Mouse (Mus musculus): ENCODE measurements around the gene Cntfr. TPM values are rescaled to one million over a fixed set of nuclear protein-coding genes. Genes with fewer than 3 reads are reported as not detected.
"Not testable (repeated sequence)": the region's sequence is repeated elsewhere in the genome, so short reads cannot be mapped to it uniquely, and the experiment has no call there.

Gene Cntfr
- polyA plus RNA-seq, 1 experiment from 2014 or later, result 10.1 TPM

DNA sequence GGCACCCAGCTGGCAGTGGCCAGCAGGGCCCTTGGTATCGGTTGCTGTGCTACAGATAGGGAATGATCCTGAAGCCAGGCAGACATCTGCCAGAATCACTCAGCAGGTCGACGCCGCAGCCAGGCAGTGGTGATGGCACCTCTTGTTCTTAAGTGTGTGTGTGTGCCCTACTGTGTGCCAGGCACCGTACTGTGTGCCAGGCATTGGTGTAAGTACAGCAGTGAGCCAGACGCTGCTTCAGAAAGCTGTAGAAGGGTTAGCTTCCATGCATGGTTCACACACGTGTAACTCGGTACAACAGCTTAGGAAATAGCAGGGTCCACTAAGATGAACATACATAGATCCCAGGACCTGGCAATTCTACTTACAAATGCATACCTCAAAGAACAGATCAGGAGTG lies 3.3 kb upstream of the Cntfr start:
- WGBS, result 100% methylated on average over 1 of the region's 8 CpGs
- not testable (repeated sequence) for ATAC-seq (ENCODE audit: insufficient read depth, low FRiP score); H3K27ac ChIP-seq (ENCODE audit: low read length); H3K36me3 ChIP-seq (ENCODE audit: control insufficient read depth, insufficient read depth, low read length); H3K9ac ChIP-seq (ENCODE audit: low read length); H3K4me2 ChIP-seq (ENCODE audit: low read depth, low read length); H3K4me3 ChIP-seq (replicated peaks; ENCODE audit: low read length); H3K9me3 ChIP-seq (replicated peaks; ENCODE audit: control insufficient read depth, low read length); H3K4me1 ChIP-seq (ENCODE audit: control insufficient read depth, insufficient read depth, low read length); H3K27me3 ChIP-seq (ENCODE audit: control insufficient read depth, insufficient read depth, low read length)

DNA sequence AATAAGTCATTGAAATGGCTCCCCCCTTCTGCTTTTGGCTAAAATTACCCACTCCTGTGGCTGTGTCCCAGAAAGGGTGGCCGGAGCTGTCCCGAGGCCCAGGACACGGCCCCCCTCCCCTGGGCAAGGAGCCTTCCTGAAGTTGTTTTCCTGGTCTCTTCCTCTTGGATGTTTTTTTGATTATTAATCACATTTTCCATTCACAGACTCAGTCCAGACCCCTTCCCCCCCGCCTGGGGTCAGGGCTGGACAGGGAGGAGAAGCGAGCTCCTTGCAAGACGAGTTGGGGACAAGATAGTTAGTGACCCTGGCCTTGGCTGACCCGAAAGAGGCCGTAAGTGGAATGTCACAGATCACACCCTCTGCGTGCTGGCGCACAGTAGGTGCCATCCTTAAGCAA lies 2.9 kb upstream of the Cntfr start, which contains the start of gene Il11ra1:
Gene Il11ra1 (plus strand): TSS at position 207 of the 400 bp plus-strand sequence.
- not testable (repeated sequence) for H3K9me3 ChIP-seq (replicated peaks; ENCODE audit: control insufficient read depth, low read length); H3K36me3 ChIP-seq (ENCODE audit: control insufficient read depth, insufficient read depth, low read length); H3K4me3 ChIP-seq (replicated peaks; ENCODE audit: low read length); H3K4me2 ChIP-seq (ENCODE audit: low read depth, low read length); H3K27ac ChIP-seq (ENCODE audit: low read length); ATAC-seq (ENCODE audit: insufficient read depth, low FRiP score); H3K27me3 ChIP-seq (ENCODE audit: control insufficient read depth, insufficient read depth, low read length); H3K9ac ChIP-seq (ENCODE audit: low read length); H3K4me1 ChIP-seq (ENCODE audit: control insufficient read depth, insufficient read depth, low read length)
- 72% methylated on average over 9 of the region's 10 CpGs for WGBS

DNA sequence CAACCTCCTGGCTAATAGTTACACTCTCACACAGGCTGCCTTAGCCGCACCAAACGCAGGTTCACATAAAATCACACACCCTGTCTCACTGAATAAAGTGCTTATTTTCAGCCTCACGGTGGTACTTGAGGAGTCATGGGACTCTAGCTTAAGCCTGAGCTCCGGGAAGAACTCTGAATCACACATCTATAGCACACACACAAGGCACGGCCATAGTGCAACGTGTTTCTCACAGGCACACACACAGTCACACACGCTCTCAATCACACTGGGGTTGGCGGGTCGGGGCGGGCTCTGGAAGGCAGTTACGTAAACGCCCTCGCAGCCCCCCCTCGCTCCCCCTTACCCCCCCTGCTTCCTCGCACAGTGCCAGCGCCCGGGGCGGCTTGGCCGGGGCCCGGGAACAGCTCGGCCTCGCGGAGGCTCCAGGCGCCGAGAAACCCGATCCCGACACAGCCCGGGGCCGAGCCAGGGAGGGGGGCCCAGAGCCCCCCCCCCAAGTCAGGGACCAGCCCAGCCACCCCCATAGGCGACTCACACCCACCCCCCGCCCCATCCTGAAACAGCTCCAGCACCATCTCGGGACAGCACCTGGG lies 1.6 kb upstream of the Cntfr start:
- not testable (repeated sequence) for H3K4me1 ChIP-seq (ENCODE audit: control insufficient read depth, insufficient read depth, low read length); H3K36me3 ChIP-seq (ENCODE audit: control insufficient read depth, insufficient read depth, low read length); ATAC-seq (ENCODE audit: insufficient read depth, low FRiP score); H3K9me3 ChIP-seq (replicated peaks; ENCODE audit: control insufficient read depth, low read length); H3K27me3 ChIP-seq (ENCODE audit: control insufficient read depth, insufficient read depth, low read length); H3K4me3 ChIP-seq (replicated peaks; ENCODE audit: low read length); H3K27ac ChIP-seq (ENCODE audit: low read length); H3K9ac ChIP-seq (ENCODE audit: low read length); H3K4me2 ChIP-seq (ENCODE audit: low read depth, low read length)
- WGBS, result 6% methylated on average over 22 of the region's 32 CpGs

DNA sequence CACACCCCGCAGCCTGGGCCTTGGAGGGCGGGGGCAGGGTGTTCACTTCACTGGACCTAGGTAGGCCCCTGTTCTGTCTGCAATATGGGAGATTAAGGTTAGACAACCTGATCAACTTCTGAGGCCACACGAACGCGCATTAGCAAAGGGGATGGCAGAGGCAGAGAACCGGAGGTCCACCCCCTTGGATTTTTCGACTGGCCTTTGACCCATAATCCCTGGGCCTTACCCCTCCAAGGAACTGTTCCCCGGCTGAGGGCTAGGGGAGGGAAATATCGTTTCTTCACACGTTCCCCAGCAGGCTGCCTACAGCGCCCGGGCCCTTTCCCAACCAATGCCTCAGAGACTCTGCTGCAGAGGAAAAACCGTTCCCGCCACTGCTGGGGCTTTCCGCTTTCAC lies 437 bp downstream of the Cntfr start:
- H3K9me3 ChIP-seq (replicated peaks; ENCODE audit: control insufficient read depth, low read length); ATAC-seq (ENCODE audit: insufficient read depth, low FRiP score); H3K4me1 ChIP-seq (ENCODE audit: control insufficient read depth, insufficient read depth, low read length); H3K4me3 ChIP-seq (replicated peaks; ENCODE audit: low read length); H3K4me2 ChIP-seq (ENCODE audit: low read depth, low read length); H3K36me3 ChIP-seq (ENCODE audit: control insufficient read depth, insufficient read depth, low read length); H3K27me3 ChIP-seq (ENCODE audit: control insufficient read depth, insufficient read depth, low read length); H3K9ac ChIP-seq (ENCODE audit: low read length); H3K27ac ChIP-seq (ENCODE audit: low read length): not testable (repeated sequence)
- WGBS, result 21% methylated on average over 14 of the region's 15 CpGs

DNA sequence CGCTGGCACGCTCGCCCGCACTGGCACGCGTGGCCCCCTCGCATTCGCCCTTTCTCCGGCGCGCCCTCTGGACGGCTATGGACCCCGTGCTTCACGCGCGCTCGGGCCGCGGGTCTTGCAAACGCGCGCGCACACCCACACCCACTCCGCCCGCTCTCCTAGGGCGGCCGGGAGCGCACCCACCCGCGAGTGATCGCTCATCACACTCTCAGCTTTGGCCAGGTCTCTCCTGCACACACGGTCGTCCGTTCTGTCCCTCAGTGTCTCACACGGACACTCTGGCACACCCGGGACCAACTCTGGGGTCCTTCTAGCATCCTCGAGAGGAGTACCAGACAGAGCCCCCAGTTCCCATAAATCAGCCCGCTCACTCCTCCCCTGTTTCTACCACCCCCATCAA lies 1.1 kb downstream of the Cntfr start:
- WGBS, result 6% methylated on average over 17 of the region's 38 CpGs

DNA sequence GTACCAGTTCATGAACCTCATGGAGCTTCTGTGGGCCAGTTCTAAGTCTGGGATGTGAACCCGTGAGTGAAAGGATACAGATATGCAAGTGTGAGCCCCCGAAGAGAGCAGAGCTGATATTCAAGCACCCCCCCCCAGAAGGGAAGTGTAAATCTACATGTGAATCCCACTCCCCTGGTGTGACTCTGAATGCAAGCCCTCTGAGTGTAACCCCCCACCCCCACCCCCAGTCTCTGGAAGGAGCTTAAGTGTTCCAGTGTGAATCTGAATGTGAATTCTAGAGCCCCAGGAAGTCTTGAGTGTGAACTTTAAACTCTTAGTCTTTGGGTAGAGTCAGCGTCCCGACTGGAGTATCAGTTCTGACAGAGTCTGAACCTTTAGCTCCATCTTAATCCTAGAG lies 3.4 kb downstream of the Cntfr start:
- not testable (repeated sequence) for H3K36me3 ChIP-seq (ENCODE audit: control insufficient read depth, insufficient read depth, low read length); ATAC-seq (ENCODE audit: insufficient read depth, low FRiP score); H3K4me2 ChIP-seq (ENCODE audit: low read depth, low read length); H3K9ac ChIP-seq (ENCODE audit: low read length); H3K27me3 ChIP-seq (ENCODE audit: control insufficient read depth, insufficient read depth, low read length); H3K4me1 ChIP-seq (ENCODE audit: control insufficient read depth, insufficient read depth, low read length); H3K9me3 ChIP-seq (replicated peaks; ENCODE audit: control insufficient read depth, low read length); H3K4me3 ChIP-seq (replicated peaks; ENCODE audit: low read length); H3K27ac ChIP-seq (ENCODE audit: low read length)
- WGBS, result 16% methylated on average over 4 of the region's 4 CpGs

More for the DNA sequence above, 1.1 kb downstream of the Cntfr start:
- ATAC-seq (ENCODE audit: insufficient read depth, low FRiP score); H3K4me1 ChIP-seq (ENCODE audit: control insufficient read depth, insufficient read depth, low read length); H3K36me3 ChIP-seq (ENCODE audit: control insufficient read depth, insufficient read depth, low read length); H3K9ac ChIP-seq (ENCODE audit: low read length); H3K27me3 ChIP-seq (ENCODE audit: control insufficient read depth, insufficient read depth, low read length); H3K9me3 ChIP-seq (replicated peaks; ENCODE audit: control insufficient read depth, low read length); H3K27ac ChIP-seq (ENCODE audit: low read length): not testable (repeated sequence)
- Histone ChIP-seq H3K4me2 (ENCODE audit: low read depth, low read length) (peak overlapping the region; percentile 31; the same call in 1 of the 2 replicates), H3K4me3 (replicated peaks; ENCODE audit: low read length) (peak overlapping the region; percentile 14; the same call in 1 of the 2 replicates)

DNA sequence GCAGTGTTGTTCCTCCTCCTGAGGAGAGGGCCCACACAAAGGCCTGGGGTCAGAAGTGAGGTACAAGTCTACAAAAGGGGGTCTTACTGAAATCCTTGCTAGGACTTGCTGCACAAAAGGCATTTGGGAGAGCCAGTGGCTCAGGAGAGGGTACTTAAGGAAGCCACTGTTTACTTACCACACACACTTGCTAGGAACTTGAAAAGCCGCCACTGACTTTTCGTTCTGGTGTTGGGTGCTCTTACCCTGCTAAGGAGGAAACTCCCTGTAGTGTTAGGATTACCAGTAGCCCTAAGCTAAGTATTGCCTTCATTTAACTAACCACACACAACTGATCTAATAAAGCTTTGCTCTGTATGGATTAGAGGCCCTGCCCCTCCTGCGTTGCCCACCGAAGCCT lies 6.9 kb downstream of the Cntfr start:
- H3K4me3 ChIP-seq (replicated peaks; ENCODE audit: low read length); H3K27me3 ChIP-seq (ENCODE audit: control insufficient read depth, insufficient read depth, low read length); H3K9me3 ChIP-seq (replicated peaks; ENCODE audit: control insufficient read depth, low read length); H3K4me1 ChIP-seq (ENCODE audit: control insufficient read depth, insufficient read depth, low read length); H3K4me2 ChIP-seq (ENCODE audit: low read depth, low read length); H3K36me3 ChIP-seq (ENCODE audit: control insufficient read depth, insufficient read depth, low read length); H3K9ac ChIP-seq (ENCODE audit: low read length); H3K27ac ChIP-seq (ENCODE audit: low read length); ATAC-seq (ENCODE audit: insufficient read depth, low FRiP score): not testable (repeated sequence)
- WGBS, result no CpG with 5 or more reads among the region's 4 CpGs

DNA sequence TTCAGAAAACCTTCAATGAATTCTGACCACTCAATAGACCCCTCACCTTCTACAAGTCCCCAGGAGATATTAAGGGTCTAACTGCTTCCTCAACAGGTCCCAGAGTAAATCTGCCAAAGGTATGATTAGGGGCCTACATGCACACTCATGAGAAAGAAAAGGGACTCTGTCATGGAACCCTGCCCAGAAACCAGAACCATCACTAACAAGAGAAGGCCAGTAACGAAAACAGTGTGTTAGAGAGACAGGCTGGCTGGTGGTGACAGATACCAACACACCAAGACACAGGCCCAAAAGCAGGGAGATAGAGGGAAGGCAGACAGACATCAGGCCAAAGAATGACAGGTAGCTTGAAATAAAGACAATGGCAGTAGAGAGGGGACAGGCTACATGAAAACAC lies 8.3 kb downstream of the Cntfr start:
- not testable (repeated sequence) for H3K4me2 ChIP-seq (ENCODE audit: low read depth, low read length); H3K9me3 ChIP-seq (replicated peaks; ENCODE audit: control insufficient read depth, low read length); H3K4me3 ChIP-seq (replicated peaks; ENCODE audit: low read length); H3K9ac ChIP-seq (ENCODE audit: low read length); H3K27ac ChIP-seq (ENCODE audit: low read length); H3K27me3 ChIP-seq (ENCODE audit: control insufficient read depth, insufficient read depth, low read length); H3K36me3 ChIP-seq (ENCODE audit: control insufficient read depth, insufficient read depth, low read length); ATAC-seq (ENCODE audit: insufficient read depth, low FRiP score); H3K4me1 ChIP-seq (ENCODE audit: control insufficient read depth, insufficient read depth, low read length)
- WGBS, result 68% methylated on average over 1 of the region's 1 CpGs

DNA sequence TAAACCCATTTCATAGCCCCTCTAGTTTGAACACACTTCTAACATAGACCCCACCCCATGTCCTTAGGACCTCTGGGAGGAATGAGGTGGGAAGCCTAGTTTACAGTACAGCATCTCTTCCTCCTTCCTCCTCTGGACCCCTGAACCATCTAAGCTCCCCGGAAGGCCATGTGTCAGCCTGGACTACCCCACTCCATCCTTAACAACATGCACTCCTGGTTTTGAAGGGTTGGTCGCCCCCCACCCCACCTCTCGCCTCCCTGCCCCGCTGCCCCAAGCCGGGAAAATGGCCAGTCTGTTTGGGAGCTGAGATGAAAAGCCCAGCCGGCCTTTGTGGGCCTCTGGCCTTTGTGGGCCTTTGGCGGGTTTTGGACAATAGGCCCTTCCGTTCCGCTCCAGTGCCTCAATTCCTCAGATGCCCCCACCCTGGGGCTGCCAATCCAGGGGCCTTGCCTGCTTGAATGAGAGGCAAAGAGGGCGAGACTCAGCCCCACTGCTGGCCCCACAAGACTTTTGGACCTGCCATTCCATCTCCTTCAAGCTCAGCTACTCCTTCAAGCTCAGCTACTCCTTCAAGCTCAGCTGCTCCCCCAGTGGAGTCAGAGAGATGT lies 10.9 kb downstream of the Cntfr start:
- not testable (repeated sequence) for H3K36me3 ChIP-seq (ENCODE audit: control insufficient read depth, insufficient read depth, low read length); H3K9me3 ChIP-seq (replicated peaks; ENCODE audit: control insufficient read depth, low read length); H3K27ac ChIP-seq (ENCODE audit: low read length); ATAC-seq (ENCODE audit: insufficient read depth, low FRiP score); H3K4me1 ChIP-seq (ENCODE audit: control insufficient read depth, insufficient read depth, low read length); H3K4me3 ChIP-seq (replicated peaks; ENCODE audit: low read length); H3K9ac ChIP-seq (ENCODE audit: low read length); H3K27me3 ChIP-seq (ENCODE audit: control insufficient read depth, insufficient read depth, low read length); H3K4me2 ChIP-seq (ENCODE audit: low read depth, low read length)
- WGBS, result 61% methylated on average over 10 of the region's 10 CpGs
